Mouse (Mus musculus): ENCODE results near the gene Cdk8. TPM values are rescaled to one million over a fixed set of nuclear protein-coding genes. Genes with fewer than 3 reads are reported as not detected.
A peak's percentile ranks its signal among the peaks of the same experiment; 100 is the strongest.

Gene Cdk8
- total and polyA plus RNA-seq, 3 experiments, result 139 to 745 (median 154) TPM

DNA sequence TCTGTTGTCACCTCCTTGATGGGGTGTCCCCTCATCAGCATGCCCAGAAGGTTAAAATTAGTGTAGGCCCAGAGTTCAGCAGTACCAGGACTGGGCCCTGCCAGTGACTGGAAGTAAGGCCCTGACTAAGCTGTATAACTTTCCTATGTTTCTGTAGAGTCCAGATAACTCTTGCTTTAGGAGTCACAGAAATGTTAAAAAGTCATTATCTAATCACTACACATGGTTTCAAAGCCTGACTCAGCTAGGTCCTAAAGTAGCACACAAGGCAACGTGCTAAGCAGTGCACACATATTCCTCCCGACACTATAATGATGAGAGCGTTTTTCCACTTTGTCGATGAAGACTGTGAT, 76.7 kb downstream of the Cdk8 start:
- peaks cover 7 to 28% of the 10 kb centered on the region in 2 experiments; a peak in 3 of 4 replicates for H3K36me3 ChIP-seq (ENCODE audit: control insufficient read depth in 1 of 2, insufficient read depth in 2 of 2, low read length in 2 of 2)
- peak overlapping the region; percentile 89 for H3K27ac ChIP-seq (ENCODE audit: control insufficient read depth, low read depth, low read length)
- H3K4me3 ChIP-seq (ENCODE audit: control insufficient read depth in 1 of 2, insufficient read depth in 1 of 2, low read depth in 2 of 2, low read length in 2 of 2), result peak overlapping the region in 1 of 2 experiments; percentile 4; a peak in 2 of 4 replicates

DNA sequence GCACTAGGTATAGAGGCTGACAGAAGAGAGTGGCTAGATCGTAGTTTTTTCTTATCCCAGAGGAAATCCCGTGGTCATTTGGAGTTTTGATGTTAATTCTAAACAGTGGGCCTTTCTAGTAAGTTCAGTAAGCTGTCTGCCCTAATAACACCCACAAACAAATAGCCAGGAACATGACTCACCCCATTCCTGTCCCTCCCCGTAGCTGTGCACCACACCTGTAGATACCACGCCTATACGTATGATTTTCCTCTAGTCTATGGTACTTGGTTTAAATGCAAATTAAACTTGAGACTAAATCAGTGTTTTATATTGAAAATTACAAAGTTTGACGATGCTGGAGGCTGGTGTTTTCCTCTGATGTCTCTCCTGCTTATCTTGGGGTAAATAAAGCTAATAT, 83.5 kb downstream of the Cdk8 start:
- peaks cover 0 to 32% of the 10 kb centered on the region in 2 experiments; a peak in 2 of 4 replicates for H3K36me3 ChIP-seq (ENCODE audit: control insufficient read depth in 1 of 2, insufficient read depth in 2 of 2, low read length in 2 of 2)
- H3K9ac ChIP-seq (ENCODE audit: control insufficient read depth, low read depth, low read length, poor library complexity, severe bottlenecking), result no peak overlapping the region
- no peak for DNase-seq (ENCODE audit: low read depth, low spot score)
- TF ChIP-seq HCFC1 (IDR thresholded peaks at IDR 0.05; ENCODE audit: low read depth, low read length) (no peak), ELF1 (IDR thresholded peaks at IDR 0.05; ENCODE audit: low read depth, low read length) (no peak), EP300 (IDR thresholded peaks at IDR 0.05; ENCODE audit: low read depth in 1 of 2, low read length in 2 of 2) (no peak), MAX (IDR thresholded peaks at IDR 0.05; ENCODE audit: low read length) (no peak), ZNF384 (IDR thresholded peaks at IDR 0.05; ENCODE audit: low read depth, low read length) (no peak), NELFE (IDR thresholded peaks at IDR 0.05; ENCODE audit: low read depth, low read length) (no peak), NRF1 (IDR thresholded peaks at IDR 0.05; ENCODE audit: insufficient read depth, low read depth, low read length, poor library complexity, severe bottlenecking) (no peak), KAT2A (conservative IDR thresholded peaks at IDR 0.05; ENCODE audit: low read depth, low read length) (no peak), ZC3H11A (IDR thresholded peaks at IDR 0.05; ENCODE audit: low read depth, low read length) (no peak), TCF12 (IDR thresholded peaks at IDR 0.05; ENCODE audit: low read depth, low read length) (no peak), CTCF (IDR thresholded peaks at IDR 0.05 in 2 of 3, conservative IDR thresholded peaks at IDR 0.05 in 1 of 3; ENCODE audit: control insufficient read depth in 1 of 3, insufficient read depth in 1 of 3, low read depth in 2 of 3, low read length in 3 of 3, poor library complexity in 1 of 3, severe bottlenecking in 1 of 3) (no peak)
- peaks cover 15 to 35% of the 10 kb centered on the region in 2 experiments for H3K4me1 ChIP-seq (ENCODE audit: control insufficient read depth in 1 of 2, insufficient read depth in 2 of 2, low read length in 2 of 2)
- no peak overlapping the region for H3K27ac ChIP-seq (ENCODE audit: control insufficient read depth, low read depth, low read length)
- no peaks in the 10 kb centered on the region for H3K27me3 ChIP-seq (ENCODE audit: control insufficient read depth in 1 of 2, insufficient read depth in 2 of 2, low read length in 2 of 2)
- H3K9me3 ChIP-seq (replicated peaks; ENCODE audit: insufficient read depth, low read length), result no peaks in the 10 kb centered on the region
- no peak overlapping the region for H3K4me3 ChIP-seq (ENCODE audit: control insufficient read depth in 1 of 2, insufficient read depth in 1 of 2, low read depth in 2 of 2, low read length in 2 of 2)
- H3K79me2 ChIP-seq (ENCODE audit: control insufficient read depth, insufficient read depth, low read length, poor library complexity), result no peaks in the 10 kb centered on the region

More for the DNA sequence above, 76.7 kb downstream of the Cdk8 start:
- H3K9me3 ChIP-seq (replicated peaks; ENCODE audit: insufficient read depth, low read length), result no peaks in the 10 kb centered on the region
- peak; percentile 61 for TF ChIP-seq BHLHE40 (IDR thresholded peaks at IDR 0.05; ENCODE audit: borderline replicate concordance, low read depth, low read length)
- peak; percentile 98 for TF ChIP-seq MYC (IDR thresholded peaks at IDR 0.05; ENCODE audit: low read depth, low read length)
- no peak for TF ChIP-seq NRF1 (IDR thresholded peaks at IDR 0.05; ENCODE audit: insufficient read depth, low read depth, low read length, poor library complexity, severe bottlenecking)
- TF ChIP-seq SIN3A (IDR thresholded peaks at IDR 0.05; ENCODE audit: low read length), result peak; percentile 95
- TF ChIP-seq ETS1 (IDR thresholded peaks at IDR 0.05; ENCODE audit: low read depth, low read length), result peak; percentile 96
- TF ChIP-seq TBP (IDR thresholded peaks at IDR 0.05; ENCODE audit: low read depth, low read length), result peak; percentile 49
- no peak for TF ChIP-seq ELF1 (IDR thresholded peaks at IDR 0.05; ENCODE audit: low read depth, low read length)
- TF ChIP-seq MEF2A (IDR thresholded peaks at IDR 0.05; ENCODE audit: extremely low read depth, insufficient replicate concordance, low read depth, low read length, poor library complexity, severe bottlenecking), result peak; percentile 78; the same call in 1 of the 2 replicates
- TF ChIP-seq CHD2 (IDR thresholded peaks at IDR 0.05; ENCODE audit: low read length), result no peak
- TF ChIP-seq ZNF384 (IDR thresholded peaks at IDR 0.05; ENCODE audit: low read depth, low read length), result 0 out of 2 replicates have a peak, but pooled peaks have one; percentile 14
- TF ChIP-seq HCFC1 (IDR thresholded peaks at IDR 0.05; ENCODE audit: low read depth, low read length), result no peak; the same call in 1 of the 2 replicates
- 0 out of 2 replicates have a peak, but pooled peaks have one; percentile 17 for TF ChIP-seq ZKSCAN1 (IDR thresholded peaks at IDR 0.05; ENCODE audit: low read depth, low read length)
- no peak for TF ChIP-seq MAZ (IDR thresholded peaks at IDR 0.05; ENCODE audit: low read depth, low read length)
- no peak; a peak in 1 of 4 replicates for TF ChIP-seq POLR2A (IDR thresholded peaks at IDR 0.05; ENCODE audit: control insufficient read depth in 1 of 2, insufficient read depth in 1 of 2, low read depth in 1 of 2, low read length in 2 of 2, poor library complexity in 1 of 2)
- peak; percentile 89 for TF ChIP-seq RCOR1 (IDR thresholded peaks at IDR 0.05; ENCODE audit: low read depth, low read length)
- TF ChIP-seq MAFK (IDR thresholded peaks at IDR 0.05; ENCODE audit: borderline replicate concordance, low read depth, low read length), result peak; percentile 90
- no peak for TF ChIP-seq USF2 (IDR thresholded peaks at IDR 0.05; ENCODE audit: borderline replicate concordance in 1 of 2, insufficient read depth in 1 of 2, low read depth in 1 of 2, low read length in 2 of 2)
- peak; percentile 33; the same call in 1 of the 2 replicates for TF ChIP-seq MYB (IDR thresholded peaks at IDR 0.05; ENCODE audit: low read depth, low read length)
- TF ChIP-seq UBTF (IDR thresholded peaks at IDR 0.05; ENCODE audit: borderline replicate concordance, insufficient read depth, low read depth, low read length), result no peak
- TF ChIP-seq JUND (IDR thresholded peaks at IDR 0.05; ENCODE audit: low read depth, low read length), result peak; percentile 80
- peak; percentile 99 for TF ChIP-seq GATA1 (IDR thresholded peaks at IDR 0.05; ENCODE audit: low read depth, low read length)
- TF ChIP-seq NELFE (IDR thresholded peaks at IDR 0.05; ENCODE audit: low read depth, low read length), result no peak; the same call in none of the 2 replicates
- no peak for TF ChIP-seq KAT2A (conservative IDR thresholded peaks at IDR 0.05; ENCODE audit: low read depth, low read length)
- TF ChIP-seq RAD21 (IDR thresholded peaks at IDR 0.05; ENCODE audit: low read depth, low read length), result no peak
- 0 out of 2 replicates have a peak, but pooled peaks have one; percentile 43 for TF ChIP-seq GABPA (IDR thresholded peaks at IDR 0.05; ENCODE audit: low read depth, low read length)
- peak; percentile 97 for TF ChIP-seq TCF12 (IDR thresholded peaks at IDR 0.05; ENCODE audit: low read depth, low read length)
- TF ChIP-seq EP300 (IDR thresholded peaks at IDR 0.05; ENCODE audit: low read depth in 1 of 2, low read length in 2 of 2), result peak; percentile 96 to 97
- TF ChIP-seq SMC3 (IDR thresholded peaks at IDR 0.05; ENCODE audit: low read depth, low read length), result no peak
- TF ChIP-seq ZMIZ1 (IDR thresholded peaks at IDR 0.05; ENCODE audit: low read depth, low read length), result peak; percentile 44; the same call in 1 of the 2 replicates
- TF ChIP-seq USF1 (IDR thresholded peaks at IDR 0.05; ENCODE audit: low read depth, low read length), result no peak
- peak; percentile 98 for TF ChIP-seq TAL1 (IDR thresholded peaks at IDR 0.05; ENCODE audit: low read length)
- no peak for TF ChIP-seq E2F4 (IDR thresholded peaks at IDR 0.05; ENCODE audit: borderline replicate concordance, low read depth, low read length)
- peak; percentile 96 for TF ChIP-seq MAX (IDR thresholded peaks at IDR 0.05; ENCODE audit: low read length)
- no peak for TF ChIP-seq CTCF (IDR thresholded peaks at IDR 0.05 in 2 of 3, conservative IDR thresholded peaks at IDR 0.05 in 1 of 3; ENCODE audit: control insufficient read depth in 1 of 3, insufficient read depth in 1 of 3, low read depth in 2 of 3, low read length in 3 of 3, poor library complexity in 1 of 3, severe bottlenecking in 1 of 3)
- peak; percentile 98 for TF ChIP-seq MXI1 (IDR thresholded peaks at IDR 0.05; ENCODE audit: low read depth, low read length)
- H3K9ac ChIP-seq (ENCODE audit: control insufficient read depth, low read depth, low read length, poor library complexity, severe bottlenecking), result peak overlapping the region; percentile 32
- peak; percentile 93 for DNase-seq (ENCODE audit: low read depth, low spot score)
- peaks cover 19 to 26% of the 10 kb centered on the region in 2 experiments for H3K4me1 ChIP-seq (ENCODE audit: control insufficient read depth in 1 of 2, insufficient read depth in 2 of 2, low read length in 2 of 2)
- no peaks in the 10 kb centered on the region for H3K27me3 ChIP-seq (ENCODE audit: control insufficient read depth in 1 of 2, insufficient read depth in 2 of 2, low read length in 2 of 2)
- no peaks in the 10 kb centered on the region for H3K79me2 ChIP-seq (ENCODE audit: control insufficient read depth, insufficient read depth, low read length, poor library complexity)

Measured in MEL (cell line).